Mouse (Mus musculus): Measurements from ENCODE around the gene Ndufb7.

- TF ChIP-seq FOSL1 (IDR thresholded peaks at IDR 0.05; ENCODE audit: insufficient read depth, low read length, poor library complexity, severe bottlenecking) = no peak
- no peak for TF ChIP-seq CTCF (IDR thresholded peaks at IDR 0.05; ENCODE audit: control insufficient read depth, insufficient read depth, insufficient read length)
- TF ChIP-seq USF1 (IDR thresholded peaks at IDR 0.05; ENCODE audit: low read depth) = no peak
- TF ChIP-seq MYOG (IDR thresholded peaks at IDR 0.05; ENCODE audit: control insufficient read depth, extremely low read depth, insufficient read length) = no peak
- no peak for TF ChIP-seq CEBPB (IDR thresholded peaks at IDR 0.05; ENCODE audit: low read depth)
- no peak for TF ChIP-seq MAX (IDR thresholded peaks at IDR 0.05)
Measured at GRCm38 (mm10) chr8:83576516-83576895, 10.0 kb downstream of the Ndufb7 start.

Data from C2C12 (cell line).